Comparison of ENCODE assay signal across 23 mouse cellular contexts in the genomic region with DNA sequence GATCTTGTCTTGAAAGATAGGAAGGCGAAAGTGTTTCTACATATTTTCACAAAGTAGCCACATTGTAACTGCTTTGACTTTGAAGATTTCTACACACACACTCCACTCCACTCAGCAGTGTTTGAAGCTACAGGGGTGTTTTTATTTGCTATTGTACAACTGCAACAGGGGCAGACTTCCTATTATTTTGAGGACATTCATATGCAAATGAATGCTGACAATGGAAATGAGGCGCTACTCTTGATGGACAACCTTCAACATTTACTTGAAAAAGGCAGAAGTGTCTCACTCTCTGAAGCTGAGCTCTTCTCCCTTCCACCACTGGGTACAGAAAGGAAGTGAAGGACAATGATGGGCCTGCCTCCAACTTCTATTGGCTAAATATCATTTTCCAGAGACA.
"Had no signal": no experiment of that assay in that cellular context is flagged by ENCODE, and none has a peak within 500 bp of the region (broad histone marks: within the 10 kb centered on the region; RNA-seq: fewer than 3 reads in every experiment).

No protein-coding gene starts in this region.

- H3K27me3 ChIP-seq: liver, embryonic 12.5 days; liver, embryonic 15.5 days; neural tube, embryonic 12.5 days; neural tube, embryonic 15.5 days; stomach, embryonic 15.5 days had no signal

- H3K4me1 ChIP-seq: liver, embryonic 12.5 days; liver, embryonic 15.5 days; megakaryocyte, embryonic 14.5 days had no signal

- ATAC-seq: liver, embryonic 12.5 days had no signal

- DNase-seq: kidney, adult 9 months; kidney, postnatal 14 days; kidney, postnatal 4 days; layer of hippocampus, adult 9-11 months; liver; lung, adult 18-20 months; lung, postnatal 10 days; lung, postnatal 36 days; midbrain, embryonic 14.5 days; retina, postnatal 1 day; right cerebral cortex, postnatal 25 days; spleen, adult 18-20 months; thymus, postnatal 36 days had no signal

- H3K9ac ChIP-seq: limb, embryonic 13.5 days; liver, embryonic 12.5 days; liver, embryonic 15.5 days; lung, embryonic 15.5 days; neural tube, embryonic 12.5 days; neural tube, embryonic 15.5 days; stomach, embryonic 15.5 days had no signal

- H3K9me3 ChIP-seq: limb, embryonic 10.5 days; limb, embryonic 13.5 days; liver, embryonic 12.5 days; liver, embryonic 15.5 days; lung, embryonic 15.5 days; midbrain, embryonic 10.5 days; neural tube, embryonic 12.5 days; neural tube, embryonic 15.5 days; stomach, embryonic 15.5 days had no signal

- H3K4me2 ChIP-seq: limb, embryonic 13.5 days; liver, embryonic 12.5 days; liver, embryonic 15.5 days; lung, embryonic 15.5 days; neural tube, embryonic 12.5 days; neural tube, embryonic 15.5 days; stomach, embryonic 15.5 days had no signal

- H3K36me3 ChIP-seq: limb, embryonic 10.5 days; limb, embryonic 13.5 days; liver, embryonic 12.5 days; liver, embryonic 15.5 days; lung, embryonic 15.5 days; midbrain, embryonic 10.5 days; neural tube, embryonic 12.5 days; neural tube, embryonic 15.5 days; stomach, embryonic 15.5 days had no signal

- H3K4me3 ChIP-seq: limb, embryonic 10.5 days; limb, embryonic 13.5 days; liver, embryonic 12.5 days; liver, embryonic 15.5 days; lung, embryonic 15.5 days; megakaryocyte, embryonic 14.5 days; midbrain, embryonic 10.5 days; neural tube, embryonic 12.5 days; neural tube, embryonic 15.5 days; stomach, embryonic 15.5 days had no signal

- H3K27ac ChIP-seq: limb, embryonic 10.5 days; limb, embryonic 13.5 days; liver, embryonic 12.5 days; liver, embryonic 15.5 days; lung, embryonic 15.5 days; midbrain, embryonic 10.5 days; neural tube, embryonic 12.5 days; neural tube, embryonic 15.5 days; stomach, embryonic 15.5 days had no signal
